Mouse (Mus musculus) MEL (cell line): ENCODE data around the gene Erich4. TPM values are rescaled to one million over a fixed set of nuclear protein-coding genes. Genes with fewer than 3 reads are reported as not detected.

Source experiments
- DNase-seq: peaks from one replicate; pipeline ENCODE4 v3.0.0; 2011; ENCODE audit warnings: low read depth, low spot score
- H3K27ac ChIP-seq: 2 replicates; pipeline ENCODE4 v1.5.1; 2012; ENCODE audit warnings: low read depth, mild to moderate bottlenecking, control low read depth, low read length, moderate library complexity; ENCODE audit not compliant: control insufficient read depth
- H3K27me3 ChIP-seq, 2 experiments: fragments of 150-350 bp in 1 of 2; sonication (generic) in 1 of 2; 2 replicates each; pipeline ENCODE4 v1.6.1; 2012; ENCODE audit warnings: low read length in 2 of 2, mild to moderate bottlenecking in 2 of 2, improper control_type of control experiment in 1 of 2, moderate library complexity in 1 of 2; ENCODE audit not compliant: insufficient read depth in 2 of 2, control insufficient read depth in 1 of 2
- H3K36me3 ChIP-seq, 2 experiments: 2 replicates each; pipeline ENCODE4 v1.6.1; 2012 to 2014; ENCODE audit warnings: low read length in 2 of 2, improper control_type of control experiment in 1 of 2, inconsistent platforms in 1 of 2, mild to moderate bottlenecking in 1 of 2; ENCODE audit not compliant: insufficient read depth in 2 of 2, control insufficient read depth in 1 of 2
- H3K4me1 ChIP-seq, 2 experiments: fragments of 150-350 bp in 1 of 2; sonication (generic) in 1 of 2; 2 replicates each; pipeline ENCODE4 v1.6.1; 2012; ENCODE audit warnings: low read length in 2 of 2, improper control_type of control experiment in 1 of 2, mild to moderate bottlenecking in 1 of 2; ENCODE audit not compliant: insufficient read depth in 2 of 2, control insufficient read depth in 1 of 2
- H3K4me3 ChIP-seq, 2 experiments: fragments of 150-350 bp in 1 of 2; sonication (generic) in 1 of 2; 2 replicates each; pipeline ENCODE4 v1.5.1; 2012; ENCODE audit warnings: low read depth in 2 of 2, low read length in 2 of 2, mild to moderate bottlenecking in 2 of 2, moderate library complexity in 2 of 2, control low read depth in 1 of 2, improper control_type of control experiment in 1 of 2; ENCODE audit not compliant: control insufficient read depth in 1 of 2, insufficient read depth in 1 of 2
- H3K79me2 ChIP-seq: 2 replicates; pipeline ENCODE4 v1.6.1; 2012; ENCODE audit warnings: mild to moderate bottlenecking, low read length, moderate library complexity; ENCODE audit not compliant: control insufficient read depth, poor library complexity, insufficient read depth
- H3K9ac ChIP-seq: 2 replicates; pipeline ENCODE4 v1.6.1; 2012; ENCODE audit warnings: low read depth, mild to moderate bottlenecking, control low read depth, low read length, moderate library complexity; ENCODE audit not compliant: control insufficient read depth, poor library complexity, severe bottlenecking
- H3K9me3 ChIP-seq: fragments of 150-350 bp; sonication (generic); replicated peaks from 2 replicates; pipeline ENCODE4 v1.6.1; 2012; ENCODE audit warnings: mild to moderate bottlenecking, low read length, improper control_type of control experiment, moderate library complexity; ENCODE audit not compliant: insufficient read depth
- CHD1 ChIP-seq: IDR thresholded peaks from 2 replicates; pipeline ENCODE4 v1.6.1; 2012; ENCODE audit warnings: low read depth, mild to moderate bottlenecking, inconsistent platforms, low read length, improper control_type of control experiment
- CHD2 ChIP-seq: IDR thresholded peaks from 2 replicates; pipeline ENCODE4 v1.6.1; 2011; ENCODE audit warnings: low read length, improper control_type of control experiment
- CTCF ChIP-seq, 3 experiments: IDR thresholded peaks in 2 of 3; conservative IDR thresholded peaks in 1 of 3; 2 replicates each; pipeline ENCODE4 v1.5.1; 2011 to 2012; ENCODE audit warnings: low read length in 3 of 3, low read depth in 2 of 3, mild to moderate bottlenecking in 2 of 3, improper control_type of control experiment in 1 of 3, inconsistent platforms in 1 of 3, mixed read lengths in 1 of 3, moderate library complexity in 1 of 3; ENCODE audit not compliant: control insufficient read depth in 1 of 3, insufficient read depth in 1 of 3, poor library complexity in 1 of 3, severe bottlenecking in 1 of 3
- E2F4 ChIP-seq: IDR thresholded peaks from 2 replicates; pipeline ENCODE4 v1.6.1; 2011; ENCODE audit warnings: low read depth, low read length, improper control_type of control experiment, borderline replicate concordance
- ELF1 ChIP-seq: IDR thresholded peaks from 2 replicates; pipeline ENCODE4 v1.6.1; 2014; ENCODE audit warnings: low read depth, mild to moderate bottlenecking, inconsistent platforms, low read length, improper control_type of control experiment, moderate library complexity
- ETS1 ChIP-seq: IDR thresholded peaks from 2 replicates; pipeline ENCODE4 v1.6.1; 2012; ENCODE audit warnings: low read depth, mild to moderate bottlenecking, inconsistent platforms, low read length, improper control_type of control experiment, moderate library complexity
- GATA1 ChIP-seq: IDR thresholded peaks from 2 replicates; pipeline ENCODE4 v1.6.1; 2011; ENCODE audit warnings: low read depth, low read length, improper control_type of control experiment
- HCFC1 ChIP-seq: IDR thresholded peaks from 2 replicates; pipeline ENCODE4 v1.6.1; 2012; ENCODE audit warnings: low read depth, mild to moderate bottlenecking, inconsistent platforms, low read length, improper control_type of control experiment, moderate library complexity
- JUND ChIP-seq: IDR thresholded peaks from 2 replicates; pipeline ENCODE4 v1.6.1; 2011; ENCODE audit warnings: low read depth, mild to moderate bottlenecking, improper control_type of control experiment, low read length
- MAFK ChIP-seq: IDR thresholded peaks from 2 replicates; pipeline ENCODE4 v1.6.1; 2011; ENCODE audit warnings: low read depth, mild to moderate bottlenecking, low read length, improper control_type of control experiment, borderline replicate concordance
- MEF2A ChIP-seq: IDR thresholded peaks from 2 replicates; pipeline ENCODE4 v1.6.1; 2014; ENCODE audit warnings: low read depth, mild to moderate bottlenecking, inconsistent platforms, low read length, improper control_type of control experiment; ENCODE audit not compliant: poor library complexity, insufficient replicate concordance, severe bottlenecking; ENCODE audit errors: extremely low read depth
- MXI1 ChIP-seq: IDR thresholded peaks from 2 replicates; pipeline ENCODE4 v1.6.1; 2011; ENCODE audit warnings: mild to moderate bottlenecking, low read depth, low read length, improper control_type of control experiment
- MYB ChIP-seq: IDR thresholded peaks from 2 replicates; pipeline ENCODE4 v1.6.1; 2011; ENCODE audit warnings: mild to moderate bottlenecking, low read depth, low read length, improper control_type of control experiment
- MYC ChIP-seq: IDR thresholded peaks from 2 replicates; pipeline ENCODE4 v1.6.1; 2011; ENCODE audit warnings: low read depth, mild to moderate bottlenecking, low read length, improper control_type of control experiment, moderate library complexity
- NELFE ChIP-seq: IDR thresholded peaks from 2 replicates; pipeline ENCODE4 v1.6.1; 2011; ENCODE audit warnings: low read depth, low read length, improper control_type of control experiment
- NRF1 ChIP-seq: IDR thresholded peaks from 2 replicates; pipeline ENCODE4 v1.6.1; 2014; ENCODE audit warnings: low read depth, mild to moderate bottlenecking, inconsistent platforms, low read length, improper control_type of control experiment, moderate library complexity; ENCODE audit not compliant: poor library complexity, insufficient read depth, severe bottlenecking
- POLR2A ChIP-seq, 2 experiments: IDR thresholded peaks; 2 replicates each; pipeline ENCODE4 v1.6.1; 2011 to 2012; ENCODE audit warnings: low read length in 2 of 2, mild to moderate bottlenecking in 2 of 2, control low read depth in 1 of 2, improper control_type of control experiment in 1 of 2, low read depth in 1 of 2, moderate library complexity in 1 of 2; ENCODE audit not compliant: control insufficient read depth in 1 of 2, insufficient read depth in 1 of 2, poor library complexity in 1 of 2
- POLR2AphosphoS2 ChIP-seq: IDR thresholded peaks from 2 replicates; pipeline ENCODE4 v1.6.1; 2011; ENCODE audit warnings: low read length, improper control_type of control experiment
- RAD21 ChIP-seq: IDR thresholded peaks from 2 replicates; pipeline ENCODE4 v1.6.1; 2011; ENCODE audit warnings: mild to moderate bottlenecking, low read depth, low read length, improper control_type of control experiment
- SMC3 ChIP-seq: IDR thresholded peaks from 2 replicates; pipeline ENCODE4 v1.6.1; 2011; ENCODE audit warnings: low read depth, low read length, improper control_type of control experiment
- TBP ChIP-seq: IDR thresholded peaks from 2 replicates; pipeline ENCODE4 v1.8.0; 2011; ENCODE audit warnings: low read depth, low read length, improper control_type of control experiment
- UBTF ChIP-seq: IDR thresholded peaks from 2 replicates; pipeline ENCODE4 v1.6.1; 2012; ENCODE audit warnings: low read depth, mild to moderate bottlenecking, inconsistent platforms, low read length, improper control_type of control experiment, moderate library complexity, borderline replicate concordance; ENCODE audit not compliant: insufficient read depth
- USF1 ChIP-seq: IDR thresholded peaks from 2 replicates; pipeline ENCODE4 v1.6.1; 2014; ENCODE audit warnings: low read depth, mild to moderate bottlenecking, inconsistent platforms, low read length, improper control_type of control experiment, moderate library complexity
- ZKSCAN1 ChIP-seq: IDR thresholded peaks from 2 replicates; pipeline ENCODE4 v1.6.1; 2012; ENCODE audit warnings: low read depth, mild to moderate bottlenecking, inconsistent platforms, low read length, improper control_type of control experiment, moderate library complexity
- ZMIZ1 ChIP-seq: IDR thresholded peaks from 2 replicates; pipeline ENCODE4 v1.6.1; 2012; ENCODE audit warnings: low read depth, mild to moderate bottlenecking, inconsistent platforms, low read length, improper control_type of control experiment, moderate library complexity
- polyA plus RNA-seq, 2 experiments: library from polyadenylated mRNA; stranded (reverse) in 1 of 2; unstranded in 1 of 2; fragments of >175 nt in 1 of 2; fragments of >200 nt in 1 of 2; gene quantifications; 2 replicates each; pipeline versions ENCODE4 v1.2.1 to v1.2.4; 2012; ENCODE audit warnings: low replicate concordance in 2 of 2, low read depth in 1 of 2; ENCODE audit not compliant: insufficient read length in 2 of 2, insufficient read depth in 1 of 2, missing spikeins in 1 of 2
- total RNA-seq: library from RNA; depleted of rRNA; stranded (reverse); fragments of 300-350 nt; gene quantifications from 2 replicates; pipeline ENCODE4 v1.2.3, GENCODE M21; 2012

Erich4 gene
- total and polyA plus RNA-seq, 3 experiments, result not detected

- TF ChIP-seq CTCF (IDR thresholded peaks at IDR 0.05 in 2 of 3, conservative IDR thresholded peaks at IDR 0.05 in 1 of 3; ENCODE audit: control insufficient read depth in 1 of 3, insufficient read depth in 1 of 3, low read depth in 2 of 3, low read length in 3 of 3, poor library complexity in 1 of 3, severe bottlenecking in 1 of 3) (peak in 2 of 3 experiments; percentile 16 to 31; a peak in 2 of 6 replicates), ELF1 (no peak), MAFK (no peak), RAD21 (peak; percentile 17), USF1 (no peak), CHD1 (no peak), SMC3 (0 out of 2 replicates have a peak, but pooled peaks have one; percentile 6), ZMIZ1 (no peak), POLR2A (IDR thresholded peaks at IDR 0.05; ENCODE audit: control insufficient read depth in 1 of 2, insufficient read depth in 1 of 2, low read depth in 1 of 2, low read length in 2 of 2, poor library complexity in 1 of 2) (no peak), HCFC1 (no peak), E2F4 (no peak), MYC (no peak)
- TF ChIP-seq, all 39 proteins: peak for 3
- no peak for DNase-seq
- H3K9me3 ChIP-seq, result no peaks in the 10 kb centered on the region
- no peak overlapping the region for H3K9ac ChIP-seq
- H3K36me3 ChIP-seq, result no peaks in the 10 kb centered on the region
- no peaks in the 10 kb centered on the region; a peak in 1 of 4 replicates for H3K4me1 ChIP-seq
- H3K79me2 ChIP-seq, result no peaks in the 10 kb centered on the region
- H3K27me3 ChIP-seq, result no peaks in the 10 kb centered on the region
- no peak overlapping the region for H3K27ac ChIP-seq
- H3K4me3 ChIP-seq, result no peak overlapping the region
These were observed 32.0 kb upstream of the Erich4 start for GRCm38 (mm10) chr7:25647574-25648123.

- H3K4me3 ChIP-seq, result no peak overlapping the region
- no peaks in the 10 kb centered on the region for H3K36me3 ChIP-seq
- no peak for DNase-seq
These were observed 29.4 kb upstream of the Erich4 start for GRCm38 (mm10) chr7:25645074-25645473.

More at GRCm38 (mm10) chr7:25645074-25645473, 29.4 kb upstream of the Erich4 start:
- no peaks in the 10 kb centered on the region; a peak in 1 of 4 replicates for H3K4me1 ChIP-seq
- no peaks in the 10 kb centered on the region for H3K27me3 ChIP-seq
- no peak for TF ChIP-seq NRF1
- no peak for TF ChIP-seq MYB
- no peak for TF ChIP-seq TBP
- no peak for TF ChIP-seq GATA1
- TF ChIP-seq MXI1, result no peak
- no peak for TF ChIP-seq UBTF
- TF ChIP-seq SMC3, result no peak
- no peak for TF ChIP-seq CTCF (IDR thresholded peaks at IDR 0.05 in 2 of 3, conservative IDR thresholded peaks at IDR 0.05 in 1 of 3; ENCODE audit: control insufficient read depth in 1 of 3, insufficient read depth in 1 of 3, low read depth in 2 of 3, low read length in 3 of 3, poor library complexity in 1 of 3, severe bottlenecking in 1 of 3)
- no peak for TF ChIP-seq POLR2AphosphoS2
- no peak for TF ChIP-seq POLR2A (IDR thresholded peaks at IDR 0.05; ENCODE audit: control insufficient read depth in 1 of 2, insufficient read depth in 1 of 2, low read depth in 1 of 2, low read length in 2 of 2, poor library complexity in 1 of 2)
- TF ChIP-seq MEF2A, result no peak
- TF ChIP-seq ZKSCAN1, result no peak
- no peak for TF ChIP-seq JUND
- TF ChIP-seq ETS1, result no peak
- no peak for TF ChIP-seq CHD2
- TF ChIP-seq NELFE, result no peak
- no peak for TF ChIP-seq CHD1
- TF ChIP-seq, all 39 proteins: peak for 0
- Histone ChIP-seq H3K9ac (no peak overlapping the region), H3K27ac (no peak overlapping the region), H3K79me2 (no peaks in the 10 kb centered on the region), H3K9me3 (no peaks in the 10 kb centered on the region)
